Comparison of ENCODE assay signal across 8 mouse cellular contexts in genomic region chr1:52726371-52727055, GRCm38 (mm10). TPM values are rescaled to one million over a fixed set of nuclear protein-coding genes. Genes with fewer than 3 reads are reported as not detected.
DNase-seq lines count a peak whose midpoint lies in the region; ATAC-seq lines count a peak whose summit lies in the region.

No protein-coding gene starts in this region.

- peak; percentile 89 for ATAC-seq in hindbrain, embryonic 13.5 days (ENCODE audit: low FRiP score)

- WGBS in hindbrain, embryonic 13.5 days: under 1% methylated on average over 55 of the region's 56 CpGs

- DNase-seq in Muller cell, postnatal 12 days (ENCODE audit: inconsistent ontology term): peak; percentile 60
- DNase-seq in cerebellum, postnatal 14 days: peak; percentile 61 to 72
- peak; percentile 22 for DNase-seq in gastrocnemius, adult 18-20 months (ENCODE audit: low spot score)
- peak; percentile 59 to 67 for DNase-seq in layer of hippocampus, postnatal 36 days
- peak; percentile 63 for DNase-seq in lung, postnatal 14 days
- DNase-seq in ovary, postnatal 14 days (ENCODE audit: low spot score): peak; percentile 16
- DNase-seq in thymus, postnatal 14 days: peak; percentile 81

- no peaks in the 10 kb centered on the region for H3K9me3 ChIP-seq in hindbrain, embryonic 13.5 days

- H3K9ac ChIP-seq in hindbrain, embryonic 13.5 days: peak overlapping the region; percentile 95

- H3K4me3 ChIP-seq in hindbrain, embryonic 13.5 days: peak overlapping the region; percentile 89

- H3K4me1 ChIP-seq in hindbrain, embryonic 13.5 days (replicated peaks): peaks cover 21% of the 10 kb centered on the region

- no peaks in the 10 kb centered on the region for H3K27me3 ChIP-seq in hindbrain, embryonic 13.5 days

- H3K4me2 ChIP-seq in hindbrain, embryonic 13.5 days: peak overlapping the region; percentile 82

- no peaks in the 10 kb centered on the region for H3K36me3 ChIP-seq in hindbrain, embryonic 13.5 days

- H3K27ac ChIP-seq in hindbrain, embryonic 13.5 days: peak overlapping the region; percentile 97

RNA-seq across cellular contexts. Expression of gene Mfsd6, which starts 0.7 kb away (rescaled TPM):
- 1 to 10 TPM; 5.1 to 5.3 TPM for total RNA-seq in gastrocnemius, adult 18-20 months (2021)
- polyA plus RNA-seq in hindbrain, embryonic 13.5 days (2015; fragmentation: Nextera tagmentation; extraction: Ambion mirVana): 7.8 and 8.9 TPM in 2 replicates
- 10 to 100 TPM; 74.5 to 81.1 TPM for total RNA-seq in layer of hippocampus, postnatal 36 days (2021)

Comparison
In these comparisons a context has a peak if more than half of its experiments do, and no peak if none do; other contexts are left out.
1. Peak in every context shown above with its lines: DNase-seq, ATAC-seq, H3K4me3 ChIP-seq and H3K27ac ChIP-seq.
2. DNase-seq: peak in every context shown above with its lines; median percentile 81 in thymus, postnatal 14 days; 66 in cerebellum, postnatal 14 days; 63 in layer of hippocampus, postnatal 36 days; 63 in lung, postnatal 14 days; 60 in Muller cell, postnatal 12 days; 22 in gastrocnemius, adult 18-20 months; 16 in ovary, postnatal 14 days.
3. RNA of gene Mfsd6, which starts 0.7 kb away (total RNA-seq): 74.5 to 81.1 TPM in layer of hippocampus, postnatal 36 days; 5.1 to 5.3 TPM in gastrocnemius, adult 18-20 months; every median in the first group is over 10 times any median in the second.